Mouse (Mus musculus) midbrain, postnatal 0 days (tissue): ENCODE measurements around the gene Trmt61a. TPM values are rescaled to one million over a fixed set of nuclear protein-coding genes. Genes with fewer than 3 reads are reported as not detected.

Experiments
- ATAC-seq: fragments of 200-750 bp; cut with Nextera tagmentation; 2 replicates; pipeline ENCODE4 v1.8.0; 2017; ENCODE audit warnings: moderate number of reproducible peaks, mild to moderate bottlenecking, moderate TSS enrichment, moderate library complexity; ENCODE audit not compliant: low FRiP score
- DNase-seq: peaks from one replicate; pipeline ENCODE4 v3.0.0-alpha.2; 2015; ENCODE audit warnings: low spot score
- H3K27ac ChIP-seq: fragments of 300-500 bp; sonication (generic); 2 replicates; pipeline ENCODE4 v1.5.1; 2014; ENCODE audit warnings: low read depth, mild to moderate bottlenecking, low read length, mixed read lengths
- H3K27me3 ChIP-seq: fragments of 300-500 bp; sonication (generic); 2 replicates; pipeline ENCODE4 v1.6.1; 2014; ENCODE audit warnings: low read length, control low read depth, mixed read lengths; ENCODE audit not compliant: insufficient read depth
- H3K36me3 ChIP-seq: fragments of 300-500 bp; sonication (generic); 2 replicates; pipeline ENCODE4 v1.6.1; 2014; ENCODE audit warnings: low read length, control low read depth, mixed read lengths; ENCODE audit not compliant: insufficient read depth
- H3K4me1 ChIP-seq: fragments of 300-500 bp; sonication (generic); 2 replicates; pipeline ENCODE4 v1.6.1; 2014; ENCODE audit warnings: mild to moderate bottlenecking, control low read depth, antibody characterized with exemption, low read length, mixed read lengths; ENCODE audit not compliant: insufficient read depth
- H3K4me2 ChIP-seq: fragments of 300-500 bp; sonication (generic); 2 replicates; pipeline ENCODE4 v1.6.1; 2014; ENCODE audit warnings: low read depth, mild to moderate bottlenecking, low read length, mixed read lengths; ENCODE audit not compliant: poor library complexity, severe bottlenecking
- H3K4me3 ChIP-seq: fragments of 300-500 bp; sonication (generic); 2 replicates; pipeline ENCODE4 v1.5.1; 2014; ENCODE audit warnings: low read depth, mild to moderate bottlenecking, low read length, moderate library complexity
- H3K9ac ChIP-seq: fragments of 300-500 bp; sonication (generic); replicated peaks from 2 replicates; pipeline ENCODE4 v1.6.1; 2014; ENCODE audit warnings: mild to moderate bottlenecking, low read length, moderate library complexity, mixed read lengths; ENCODE audit not compliant: poor library complexity, severe bottlenecking
- H3K9me3 ChIP-seq: fragments of 300-500 bp; sonication (generic); 2 replicates; pipeline ENCODE4 v1.6.1; 2016; ENCODE audit warnings: low read length, control low read depth
- CTCF ChIP-seq: IDR thresholded peaks from 2 replicates; pipeline ENCODE4 v1.5.1; 2016; ENCODE audit warnings: antibody characterized with exemption, mild to moderate bottlenecking
- WGBS: fragments of 180-500 bp; shearing (Covaris S2); extraction: QIAGEN DNeasy Blood & Tissue Kit; methylation state at CpG from one replicate; pipeline ENCODE4 v1.1.7; 2014; 5-methylcytosine and 5-hydroxymethylcytosine counted together
- polyA plus RNA-seq: library from polyadenylated mRNA; unstranded; fragments of >200 nt; fragmentation: Nextera tagmentation; extraction: Ambion mirVana; gene quantifications from 2 replicates; pipeline ENCODE4 v1.2.1, GENCODE M21; 2015
- total RNA-seq: library from RNA; depleted of rRNA; stranded (reverse); fragments of >200 nt; gene quantifications from 2 replicates; pipeline ENCODE4 v1.2.3, GENCODE M21; 2014

Gene Trmt61a
- total and polyA plus RNA-seq, 2 experiments from 2014 or later, result 8.7 to 27.5 TPM

DNA sequence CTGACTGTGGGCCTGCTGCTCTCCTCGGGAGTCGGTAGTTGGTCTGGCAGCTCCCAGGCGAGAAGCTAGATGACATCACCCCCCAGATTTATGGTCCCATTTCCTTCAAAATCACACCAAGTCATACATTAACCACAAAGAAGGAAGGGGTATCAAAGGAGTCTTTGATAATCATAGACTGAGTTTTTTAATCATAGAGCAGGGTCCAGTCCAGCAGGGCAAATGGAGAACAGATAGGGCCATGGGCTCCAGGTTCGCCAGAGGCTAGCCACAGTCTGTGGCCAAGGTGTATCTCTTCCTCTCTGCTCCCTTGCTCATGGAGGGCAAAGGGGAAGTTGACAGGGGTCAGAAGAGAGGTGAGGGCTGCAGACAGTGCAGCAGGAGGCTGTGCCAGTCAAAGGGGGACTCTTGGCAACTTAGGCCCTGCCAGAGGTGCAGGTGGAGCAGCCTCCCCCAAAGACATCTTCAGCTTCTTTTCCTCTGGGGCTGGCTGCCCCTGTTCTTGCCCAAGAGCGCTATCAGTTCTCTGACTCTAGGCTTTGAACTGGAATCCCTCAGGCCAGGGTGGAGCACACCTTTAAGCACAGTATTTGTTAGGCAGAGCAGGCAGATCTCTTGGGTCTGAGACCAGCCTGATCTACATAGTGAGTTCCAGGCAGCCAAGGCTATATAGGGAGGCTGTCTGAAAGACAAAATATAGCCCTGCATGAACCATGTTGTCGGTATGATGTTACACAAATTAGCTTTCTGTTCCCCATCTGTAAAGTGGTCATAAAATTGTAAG is 1.9 kb upstream of the Trmt61a start:
- Histone ChIP-seq H3K9me3 (no peaks in the 10 kb centered on the region), H3K4me3 (no peak overlapping the region), H3K27me3 (no peaks in the 10 kb centered on the region), H3K9ac (no peak overlapping the region), H3K27ac (no peak overlapping the region), H3K36me3 (no peaks in the 10 kb centered on the region), H3K4me1 (peaks cover 18% of the 10 kb centered on the region; the same call in 1 of the 2 replicates), H3K4me2 (no peak overlapping the region)
- WGBS, result 84% methylated on average over 6 of the region's 6 CpGs
- no peak for TF ChIP-seq CTCF
- DNase-seq, result no peak
- ATAC-seq, result no peak

DNA sequence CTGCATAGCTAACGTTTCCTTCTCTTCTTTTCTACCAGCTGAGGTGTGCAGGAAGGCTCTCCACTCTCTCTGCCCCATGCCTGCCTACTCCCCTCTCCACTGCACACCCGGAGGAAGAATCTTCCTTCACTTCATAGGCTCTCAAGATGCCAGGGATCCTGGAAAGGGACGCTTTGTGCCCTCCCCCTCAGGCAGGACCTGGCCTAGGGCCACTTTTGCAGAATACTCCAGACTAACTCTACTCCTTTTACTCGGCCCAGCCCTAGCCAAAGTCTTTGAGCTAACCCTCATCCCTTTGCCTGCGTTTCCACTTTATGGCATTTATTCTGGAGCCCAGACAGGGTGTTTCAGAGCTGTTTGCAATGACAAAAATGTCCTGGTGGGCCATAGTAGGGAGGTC is 484 bp upstream of the Trmt61a start:
- Histone ChIP-seq H3K9me3 (no peaks in the 10 kb centered on the region), H3K9ac (peak overlapping the region; percentile 76), H3K36me3 (peaks cover 5% of the 10 kb centered on the region; the same call in 1 of the 2 replicates), H3K4me1 (peaks cover 18% of the 10 kb centered on the region; the same call in 1 of the 2 replicates), H3K27me3 (no peaks in the 10 kb centered on the region), H3K4me2 (peak overlapping the region; percentile 94), H3K27ac (peak overlapping the region; percentile 91), H3K4me3 (peak overlapping the region; percentile 82)
- peak; percentile 22 for ATAC-seq
- 8% methylated on average over 5 of the region's 5 CpGs for WGBS
- no peak for TF ChIP-seq CTCF
- DNase-seq, result peak; percentile 19

DNA sequence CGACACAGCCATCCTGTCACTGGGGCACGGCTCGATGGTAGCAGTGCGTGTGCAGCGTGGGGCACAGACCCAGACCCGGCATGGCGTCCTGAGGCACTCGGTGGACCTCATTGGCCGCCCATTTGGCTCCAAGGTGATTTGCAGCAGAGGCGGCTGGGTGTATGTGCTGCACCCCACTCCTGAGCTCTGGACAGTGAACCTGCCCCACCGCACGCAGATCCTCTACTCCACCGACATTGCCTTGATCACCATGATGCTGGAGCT is 697 bp downstream of the Trmt61a start:
- Histone ChIP-seq H3K4me1 (peaks cover 12% of the 10 kb centered on the region; the same call in 1 of the 2 replicates), H3K27me3 (no peaks in the 10 kb centered on the region), H3K27ac (no peak overlapping the region), H3K4me2 (peak overlapping the region; percentile 94), H3K9ac (peak overlapping the region; percentile 76), H3K4me3 (peak overlapping the region; percentile 82), H3K36me3 (peaks cover 11% of the 10 kb centered on the region), H3K9me3 (no peaks in the 10 kb centered on the region)
- WGBS, result 9% methylated on average over 13 of the region's 13 CpGs
- DNase-seq, result no peak
- TF ChIP-seq CTCF, result no peak
- no peak for ATAC-seq

DNA sequence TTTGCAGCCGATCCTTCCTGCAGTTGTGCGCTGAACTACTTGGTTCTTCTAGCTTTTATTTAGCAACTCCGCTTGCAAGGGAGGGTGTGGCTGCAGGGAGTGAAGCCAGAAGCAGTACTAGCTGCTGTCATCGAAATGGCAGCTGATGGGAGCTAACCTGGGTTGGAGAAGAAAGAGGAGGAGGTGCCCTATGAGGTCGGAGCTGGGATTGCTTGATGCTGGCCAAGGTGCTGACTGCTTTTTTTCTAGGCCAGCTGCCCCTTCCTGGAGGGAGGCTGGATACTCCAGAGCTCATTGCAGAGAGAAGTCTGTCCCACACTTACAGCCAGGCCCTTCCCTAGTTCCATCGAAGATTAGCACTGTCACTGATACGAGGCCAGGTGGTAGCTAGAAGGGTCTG is 1.1 kb downstream of the Trmt61a start:
- no peak for ATAC-seq
- 65% methylated on average over 7 of the region's 7 CpGs for WGBS
- Histone ChIP-seq H3K4me1 (peaks cover 12% of the 10 kb centered on the region; the same call in 1 of the 2 replicates), H3K4me2 (peak overlapping the region; percentile 94), H3K27ac (no peak overlapping the region), H3K9ac (peak overlapping the region; percentile 76; the same call in 1 of the 2 replicates), H3K4me3 (peak overlapping the region; percentile 82), H3K9me3 (no peaks in the 10 kb centered on the region), H3K27me3 (no peaks in the 10 kb centered on the region), H3K36me3 (peaks cover 12% of the 10 kb centered on the region)
- no peak for TF ChIP-seq CTCF
- DNase-seq, result no peak

DNA sequence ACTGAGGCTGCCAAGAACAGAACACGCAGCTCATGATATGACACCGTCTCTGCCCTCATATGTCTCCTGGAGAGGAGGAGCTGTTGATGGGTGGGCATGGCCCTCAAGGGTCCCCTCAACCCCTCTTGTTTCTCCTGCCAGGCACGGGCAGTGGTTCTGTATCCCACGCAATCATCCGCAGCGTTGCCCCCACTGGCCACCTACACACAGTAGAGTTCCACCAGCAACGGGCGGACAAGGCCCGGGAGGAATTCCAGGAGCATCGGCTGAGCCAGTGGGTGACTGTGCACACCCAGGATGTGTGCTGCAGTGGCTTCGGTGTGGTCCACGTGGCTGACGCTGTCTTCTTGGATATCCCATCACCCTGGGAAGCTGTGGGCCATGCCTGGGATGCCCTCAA is 2.8 kb downstream of the Trmt61a start:
- Histone ChIP-seq H3K9ac (no peak overlapping the region), H3K27me3 (no peaks in the 10 kb centered on the region), H3K4me1 (peaks cover 12% of the 10 kb centered on the region; the same call in 1 of the 2 replicates), H3K36me3 (peaks cover 16% of the 10 kb centered on the region), H3K27ac (no peak overlapping the region), H3K4me3 (no peak overlapping the region), H3K9me3 (no peaks in the 10 kb centered on the region), H3K4me2 (no peak overlapping the region)
- ATAC-seq, result no peak
- DNase-seq, result no peak
- TF ChIP-seq CTCF, result no peak
- WGBS, result 94% methylated on average over 13 of the region's 13 CpGs

DNA sequence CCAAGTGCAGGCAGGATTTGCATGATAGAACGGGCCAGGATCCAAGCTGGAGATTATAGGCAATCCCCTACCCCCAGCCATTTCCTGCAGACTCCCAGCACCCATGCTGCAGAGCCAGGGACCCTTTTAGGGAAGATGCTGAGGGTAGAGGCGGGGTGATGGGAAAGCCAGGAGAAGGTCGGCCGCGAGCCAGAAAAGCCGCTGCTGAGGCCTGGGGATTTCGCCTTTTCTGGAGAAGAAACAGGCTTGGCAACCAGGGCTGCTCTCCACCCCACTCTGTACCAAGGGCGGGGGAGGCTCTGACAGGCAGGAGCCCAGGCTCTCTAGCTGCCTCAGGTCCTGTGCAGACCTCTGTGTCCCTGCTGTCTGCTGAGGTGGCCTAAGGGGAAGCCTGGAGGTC is 3.4 kb downstream of the Trmt61a start:
- Histone ChIP-seq H3K27ac (no peak overlapping the region), H3K9me3 (no peaks in the 10 kb centered on the region), H3K9ac (no peak overlapping the region), H3K27me3 (no peaks in the 10 kb centered on the region), H3K36me3 (peaks cover 16% of the 10 kb centered on the region), H3K4me2 (no peak overlapping the region), H3K4me3 (no peak overlapping the region), H3K4me1 (peaks cover 12% of the 10 kb centered on the region; the same call in 1 of the 2 replicates)
- WGBS, result 86% methylated on average over 8 of the region's 8 CpGs
- no peak for ATAC-seq
- DNase-seq, result peak; percentile 19
- TF ChIP-seq CTCF, result no peak
